Mouse (Mus musculus) naive thymus-derived CD4-positive, alpha-beta T cell, adult 2 months (primary cell): ENCODE results near the gene Fxyd3.

Source experiments
- DNase-seq: peaks from one replicate; pipeline ENCODE4 v3.0.0-alpha.2; 2011; ENCODE audit warnings: low read depth

Gene Fxyd3

DNA sequence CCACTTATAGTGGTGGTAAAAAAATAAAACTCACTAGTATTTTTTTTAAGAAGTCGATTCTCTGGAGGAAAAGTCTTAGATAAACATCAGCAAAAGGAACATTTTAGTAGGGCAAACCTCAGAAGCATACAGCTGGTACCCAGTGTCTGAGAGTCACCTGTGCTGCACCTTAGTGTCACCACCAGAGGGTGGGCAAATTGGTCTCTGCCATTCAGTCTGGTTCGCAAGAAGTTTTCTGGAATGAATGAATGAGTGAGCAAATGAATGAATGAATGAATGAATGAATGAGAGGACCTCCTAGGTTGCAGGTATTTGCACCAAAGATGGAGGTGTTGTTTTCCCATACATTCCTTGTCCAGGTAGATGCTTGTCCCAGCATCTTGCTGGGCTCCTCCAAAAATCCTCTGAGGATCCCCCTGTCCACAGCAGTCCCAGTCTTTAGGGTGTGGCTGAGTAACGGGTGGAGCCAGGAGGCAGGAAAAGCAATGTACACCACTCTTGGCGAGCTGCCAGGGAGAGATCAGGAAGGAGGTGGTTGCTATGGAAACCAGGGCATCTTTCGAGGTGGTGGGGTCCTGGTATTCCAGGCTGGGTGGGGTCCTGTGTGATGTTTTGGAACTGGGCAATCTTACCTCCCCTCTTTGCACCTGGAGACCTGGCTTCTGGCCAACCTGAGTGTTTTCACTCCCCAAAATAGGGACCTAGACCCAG is 27.2 kb downstream of the Fxyd3 start:
- peak; percentile 56 for DNase-seq

DNA sequence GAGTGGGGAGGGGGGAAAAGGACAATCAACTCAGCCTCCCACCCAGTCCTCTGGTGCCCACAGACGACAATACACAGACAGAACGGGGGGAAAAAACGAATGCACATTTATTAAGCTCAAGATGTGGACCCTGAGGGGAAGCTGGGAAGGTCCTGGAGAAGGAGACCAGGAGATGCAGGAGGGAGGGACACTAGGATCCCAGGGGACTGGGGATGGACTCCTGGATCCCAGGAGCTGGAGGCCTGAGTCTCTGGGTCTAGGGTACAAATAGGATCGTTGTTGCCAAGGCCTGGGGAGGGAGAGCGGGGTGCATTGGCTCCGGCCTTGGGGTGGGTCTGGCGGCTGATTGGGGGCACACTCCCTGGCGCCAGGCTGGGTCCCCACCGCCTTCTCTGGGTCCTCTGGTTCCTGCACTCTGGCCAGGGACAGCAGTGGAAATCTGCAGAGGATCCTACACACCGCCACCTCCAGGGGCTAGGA is 34.0 kb downstream of the Fxyd3 start, which contains the start of gene Fxyd5:
Gene Fxyd5, minus strand, starts transcription at position 51 of the 480 bp plus-strand sequence.
- DNase-seq: no peak

DNA sequence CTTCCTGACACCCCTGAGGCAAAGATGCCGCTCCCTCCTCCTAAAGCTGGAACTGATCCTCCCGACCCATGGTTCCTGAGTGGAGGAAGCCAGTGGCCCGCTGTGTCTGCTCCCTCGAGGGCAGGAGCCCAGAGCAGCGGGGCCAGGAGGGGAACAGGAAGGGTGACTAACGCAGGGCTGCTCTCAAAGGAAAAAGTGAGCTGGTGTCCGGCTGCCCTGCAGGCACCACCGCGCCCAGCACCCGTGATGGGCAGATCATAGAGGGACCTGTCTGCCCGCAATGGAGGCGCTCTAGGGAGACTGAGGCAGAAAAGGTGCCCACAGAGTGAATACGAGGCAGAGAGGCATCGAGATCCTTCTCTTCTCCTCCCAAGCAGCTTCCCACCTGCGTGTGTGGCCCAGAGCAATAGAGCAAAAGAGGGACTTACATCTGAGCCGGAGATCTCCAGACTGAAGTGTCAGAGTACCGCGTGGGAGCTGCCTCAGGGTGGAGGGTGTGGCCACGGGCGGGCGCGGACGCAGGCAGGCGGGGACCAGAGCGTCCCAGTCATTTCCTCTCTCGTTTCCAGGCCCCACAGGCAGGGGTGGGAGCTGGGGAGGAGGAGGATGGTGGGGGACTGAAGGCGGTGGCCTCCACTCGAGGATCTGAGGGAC is 34.7 kb downstream of the Fxyd3 start:
- peak; percentile 83 for DNase-seq

DNA sequence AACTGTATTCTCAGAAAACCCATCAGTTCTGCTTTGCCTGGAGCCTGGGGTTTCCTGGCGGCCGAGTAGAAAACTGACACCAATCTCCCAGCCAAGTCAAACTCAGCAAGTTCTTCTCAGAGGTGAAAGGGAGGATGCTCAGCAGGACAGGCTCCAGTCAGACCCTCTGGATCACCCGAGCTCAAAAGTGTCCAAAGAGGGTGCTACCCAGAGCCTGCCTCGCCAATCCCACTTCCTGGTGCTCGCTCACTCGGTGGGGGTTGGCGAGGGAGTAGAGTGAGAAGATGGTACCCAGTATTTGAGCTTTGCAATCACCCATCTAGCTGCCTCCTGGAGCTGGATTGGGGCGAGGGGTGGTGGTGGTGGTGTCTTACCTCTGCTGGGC is 35.5 kb downstream of the Fxyd3 start:
- peak; percentile 56 for DNase-seq

DNA sequence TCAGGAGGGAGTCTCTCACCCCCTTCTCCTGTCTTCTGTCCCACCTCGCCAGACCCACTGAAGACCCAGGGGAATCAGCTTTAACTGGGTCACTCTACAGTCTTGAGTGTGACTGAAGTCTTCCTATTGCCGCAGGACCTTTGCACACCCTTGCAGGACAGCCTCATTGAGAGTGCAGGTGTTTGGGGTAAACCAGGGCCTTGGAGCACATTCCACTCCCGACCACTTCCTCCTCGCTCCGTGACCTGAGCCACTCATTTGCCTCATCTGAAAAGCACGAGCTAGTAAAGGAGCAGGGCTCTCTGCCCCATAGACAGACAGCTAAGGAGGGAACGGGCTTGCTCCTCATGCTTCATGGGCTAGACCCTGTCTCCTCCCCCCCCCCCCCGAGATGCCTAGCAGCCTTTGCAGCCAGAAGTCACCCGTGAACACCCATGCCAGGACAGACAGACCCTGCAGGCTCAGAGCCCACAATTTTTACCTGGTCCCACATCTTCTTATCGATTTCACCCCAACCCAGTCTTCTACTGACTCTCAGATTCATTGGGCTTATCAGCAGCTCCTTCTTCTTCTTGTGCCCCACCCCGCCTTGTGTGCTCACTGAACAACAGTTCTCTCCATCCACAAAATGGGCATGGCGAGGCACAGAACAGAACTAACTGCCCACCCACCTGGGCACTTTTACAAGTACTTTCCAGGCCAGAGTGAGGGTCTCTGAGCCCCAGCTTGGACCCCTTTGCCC is 36.1 kb downstream of the Fxyd3 start:
- DNase-seq: peak; percentile 46

DNA sequence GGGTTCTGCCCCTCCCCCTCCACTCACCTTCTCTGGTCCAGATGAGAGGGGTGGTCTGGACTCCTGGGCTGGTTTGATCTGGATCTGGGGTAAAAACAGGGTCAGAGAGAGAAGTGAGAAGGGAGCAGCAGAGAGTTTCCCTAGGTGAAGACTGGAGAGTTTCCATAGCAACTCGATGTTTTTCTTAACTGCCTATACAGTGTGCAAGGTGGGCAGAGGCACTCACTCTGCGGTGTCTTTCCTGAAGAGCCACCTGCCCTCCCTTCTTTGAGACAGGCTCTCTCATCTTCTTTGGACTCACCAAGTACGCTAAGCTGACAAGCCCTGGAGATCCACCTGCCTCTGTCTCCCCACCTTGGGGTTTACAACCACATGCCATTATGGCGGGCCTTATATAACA is 37.5 kb downstream of the Fxyd3 start:
- peak; percentile 54 for DNase-seq

DNA sequence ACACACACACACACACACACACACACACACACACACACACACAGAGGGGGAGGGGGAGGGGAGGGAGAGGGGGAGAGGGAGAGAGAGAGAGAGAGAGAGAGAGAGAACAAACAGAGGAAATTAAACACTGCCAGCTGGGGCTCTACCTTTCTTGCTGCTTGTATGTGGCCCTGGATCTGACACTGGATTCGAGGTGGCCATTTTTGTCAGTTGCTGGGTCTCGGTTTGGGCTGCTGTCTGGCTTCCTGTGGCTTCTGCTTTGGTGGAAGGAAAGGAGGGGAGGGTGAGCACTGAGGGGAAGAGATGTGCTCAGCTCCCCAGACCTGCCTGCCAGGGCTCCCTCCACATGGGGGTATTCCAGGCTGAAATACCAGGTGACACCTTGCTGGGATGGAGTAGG is 38.8 kb downstream of the Fxyd3 start:
- peak; percentile 76 for DNase-seq

DNA sequence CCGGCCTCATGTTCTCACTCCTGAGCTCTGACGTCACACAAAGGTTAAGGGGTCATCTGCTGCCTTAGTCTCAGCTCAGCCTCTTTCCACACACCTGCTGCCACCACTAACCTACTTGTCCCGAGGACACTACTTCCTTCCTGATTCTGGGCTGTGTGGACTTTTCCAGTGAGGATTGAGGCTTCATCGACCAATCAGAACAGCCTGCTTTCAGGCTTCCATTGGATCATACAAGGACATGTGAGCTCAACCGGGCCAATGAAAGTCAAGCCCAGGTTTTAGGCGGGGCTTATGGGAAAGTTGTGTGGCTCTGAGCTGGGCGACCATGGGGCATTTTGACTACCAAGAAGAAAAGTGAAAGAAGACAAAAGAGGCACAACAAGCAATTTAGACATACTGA is 39.6 kb downstream of the Fxyd3 start:
- DNase-seq: peak; percentile 63

DNA sequence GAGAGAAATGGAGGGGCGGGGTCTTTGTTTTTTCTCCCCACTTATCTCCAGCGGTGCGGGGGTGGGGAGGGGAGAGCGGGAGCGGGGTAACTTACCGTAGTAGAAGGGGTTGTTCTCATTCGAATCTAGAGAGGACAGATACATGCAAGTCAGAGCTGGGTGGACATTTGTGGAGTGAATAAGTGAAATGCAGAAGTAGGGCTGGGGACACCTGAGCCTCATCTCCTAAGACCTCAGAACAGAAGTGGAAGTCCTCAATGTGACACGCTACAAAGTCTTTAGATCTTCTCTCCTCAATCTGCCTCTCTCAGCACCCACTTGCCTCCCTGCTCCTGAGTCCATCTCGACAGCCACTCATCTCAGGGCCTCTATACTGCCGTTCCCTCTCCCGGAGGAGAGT is 41.2 kb downstream of the Fxyd3 start:
- DNase-seq: no peak

DNA sequence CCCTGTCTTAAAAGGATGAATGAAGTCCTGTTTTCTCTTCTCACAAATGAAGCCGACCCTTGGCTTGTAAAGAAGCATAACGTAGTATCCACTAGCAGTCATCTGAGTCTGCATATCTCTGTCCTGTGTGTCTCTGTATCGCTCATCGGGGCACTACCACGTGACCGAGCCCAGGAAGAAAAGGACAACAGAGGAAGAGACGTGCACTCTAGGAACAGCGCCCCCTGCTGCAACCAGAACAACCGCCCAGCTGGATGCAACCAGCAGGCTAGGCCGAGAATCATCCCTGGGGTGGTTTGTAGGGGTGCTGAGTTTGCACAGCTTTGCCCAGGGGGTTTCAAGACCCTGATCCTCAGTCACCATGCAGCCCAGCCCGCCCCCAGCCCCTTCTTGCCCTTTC is 41.7 kb downstream of the Fxyd3 start:
- peak; percentile 89 for DNase-seq

DNA sequence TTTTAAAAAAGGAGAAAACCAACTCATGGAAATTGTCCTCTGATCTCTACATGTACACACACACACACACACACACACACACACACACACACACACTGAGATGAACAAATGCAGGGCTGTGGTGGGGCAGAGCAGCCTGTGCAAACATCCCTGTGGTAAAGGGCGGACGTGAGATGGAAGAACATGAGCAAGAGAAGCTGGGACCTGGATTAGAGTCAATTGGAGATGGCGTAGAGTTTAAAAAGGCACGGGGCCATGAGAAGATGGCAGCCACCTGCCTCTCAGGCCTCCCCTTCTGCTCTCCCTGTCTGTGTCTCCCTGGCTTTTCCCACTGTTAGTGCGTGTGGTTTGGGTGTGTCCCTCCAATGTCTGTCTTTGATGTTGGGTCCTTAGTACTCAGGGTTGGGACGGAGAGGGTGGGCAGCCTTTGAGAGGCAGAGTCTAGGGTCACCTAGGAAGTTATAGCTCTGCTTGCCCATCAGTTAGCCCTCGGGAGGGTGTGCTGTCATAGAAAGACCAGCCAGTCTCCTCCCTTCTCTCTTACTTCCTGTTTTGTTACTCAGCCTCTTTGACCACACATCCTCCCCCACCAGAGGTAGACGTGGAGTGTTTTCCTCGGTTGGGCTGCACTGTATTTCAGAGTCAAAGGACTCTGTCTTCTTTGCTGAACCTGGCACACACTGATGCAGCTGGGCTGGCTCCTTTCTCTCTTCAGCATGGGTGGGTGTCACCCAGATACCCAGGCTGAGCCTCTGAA is 42.9 kb downstream of the Fxyd3 start:
- peak; percentile 84 for DNase-seq

DNA sequence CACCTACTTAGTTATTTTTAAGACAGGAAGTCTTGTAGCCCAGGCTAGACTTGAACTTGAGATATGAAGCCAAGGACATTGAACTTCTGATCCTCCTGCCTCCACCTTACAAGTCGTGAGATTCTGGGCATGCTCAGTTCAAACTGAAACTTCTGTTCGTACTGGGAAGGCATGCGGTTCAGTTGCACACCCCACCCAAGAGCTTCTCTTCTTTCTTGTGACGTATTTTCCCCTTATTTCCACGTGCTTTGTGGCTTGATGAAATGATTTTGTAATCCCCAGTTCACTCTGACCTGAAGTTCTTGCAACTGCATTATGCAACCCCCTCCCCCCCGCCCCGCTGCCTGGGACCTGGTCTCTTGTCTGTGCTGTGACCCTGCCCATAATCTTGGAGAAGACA is 44.8 kb downstream of the Fxyd3 start:
- DNase-seq: peak; percentile 55

DNA sequence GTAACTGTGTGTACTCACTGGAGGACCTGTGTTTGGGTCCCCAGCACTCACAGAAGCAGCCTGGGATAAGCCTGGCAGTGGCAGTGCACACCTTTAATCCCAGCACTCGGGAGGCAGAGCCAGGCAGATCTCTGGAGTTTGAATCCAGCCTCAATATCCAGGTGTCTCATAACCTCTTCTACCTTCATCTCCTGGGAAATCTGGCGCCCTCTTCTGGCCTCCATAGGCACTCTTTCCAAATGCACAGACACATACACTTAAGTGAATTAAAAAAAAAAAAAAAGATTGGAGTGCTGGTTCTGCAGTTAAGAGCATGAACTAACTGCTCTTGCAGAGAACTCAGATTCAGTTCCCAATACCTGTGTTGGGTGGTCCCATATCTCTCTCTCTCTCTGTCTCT is 45.8 kb downstream of the Fxyd3 start:
- peak; percentile 54 for DNase-seq

DNA sequence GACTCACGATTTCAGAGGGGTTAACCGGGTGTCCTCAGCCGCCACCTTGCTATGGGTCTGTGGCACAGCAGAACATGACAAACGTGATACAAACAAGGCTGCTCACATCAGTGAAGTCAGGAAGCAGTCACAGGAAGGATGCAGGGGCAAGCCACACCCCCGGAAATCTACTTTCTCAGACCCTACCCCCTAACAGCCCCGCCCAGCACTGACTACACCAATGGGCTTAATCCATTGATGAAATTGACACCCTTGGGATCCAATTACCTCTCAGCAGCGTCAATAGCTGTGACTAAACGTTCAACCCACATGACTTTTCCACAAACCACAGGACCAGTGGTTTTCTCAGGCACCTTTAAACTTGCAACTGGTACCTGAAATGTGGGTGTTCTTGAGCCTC is 47.9 kb downstream of the Fxyd3 start:
- DNase-seq: peak; percentile 48
